Mouse (Mus musculus) liver, embryonic 14.5 days (tissue): Measurements from ENCODE around the gene Ireb2.

Experiments
- CTCF ChIP-seq: IDR thresholded peaks from 2 replicates; pipeline ENCODE4 v1.5.1; 2016; ENCODE audit warnings: antibody characterized with exemption, low read depth, control low read depth
- EP300 ChIP-seq: IDR thresholded peaks from 2 replicates; pipeline ENCODE4 v1.6.1; 2016; ENCODE audit warnings: antibody characterized with exemption, low read depth

DNA sequence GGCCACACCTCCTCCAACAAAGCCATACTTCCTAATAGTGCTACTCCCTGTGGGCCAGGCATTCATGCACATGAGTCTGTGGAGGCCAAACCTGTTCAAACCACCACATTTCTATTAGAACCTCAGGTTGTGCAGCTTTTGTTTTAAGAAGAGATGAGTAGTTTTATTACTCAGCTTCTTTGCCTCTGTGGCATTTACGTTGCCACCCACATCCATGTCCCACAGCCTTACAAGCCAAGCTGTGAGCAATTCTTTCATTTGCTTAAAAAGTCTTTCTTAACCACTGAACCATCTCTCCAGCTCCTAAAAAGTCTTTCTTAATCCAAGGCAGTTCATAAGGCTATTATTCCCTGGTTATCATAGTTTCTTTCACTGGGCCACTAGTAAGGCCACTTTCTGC is 15.2 kb downstream of the Ireb2 start:
- no peak for TF ChIP-seq CTCF
- no peak for TF ChIP-seq EP300
